Mouse (Mus musculus): ENCODE measurements at regions not wholly inside any gene's neighbourhood (a gene's known extent, or its start where the extent isn't known, plus 50 kb on each side); places are given as distances from the start of the nearest gene placed in this dataset.
A peak's percentile ranks its signal among the peaks of the same experiment; 100 is the strongest.
"Not testable (repeated sequence)": the region's sequence is repeated elsewhere in the genome, so short reads cannot be mapped to it uniquely, and the experiment has no call there.

DNA sequence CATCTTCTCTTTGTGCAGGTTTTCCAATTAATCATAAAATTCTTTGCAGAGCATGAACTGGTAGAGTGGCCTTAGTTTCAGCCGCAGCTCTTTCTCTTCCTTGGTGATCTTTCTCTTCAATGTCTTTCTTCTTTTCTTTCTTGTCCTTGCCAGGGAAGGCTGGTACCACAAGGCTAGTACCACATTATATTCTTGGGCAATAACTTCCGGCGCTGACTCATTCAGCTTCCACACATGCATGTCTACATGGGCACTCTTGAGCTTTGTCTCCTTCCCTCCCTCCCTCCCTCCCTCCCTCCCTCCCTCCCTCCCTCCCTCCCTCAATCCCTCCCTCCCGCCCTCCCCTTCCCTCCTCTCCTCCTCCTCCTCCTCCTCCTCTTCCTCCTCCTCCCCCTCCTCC is 98.1 kb upstream of the Pwp1 start:
- H3K4me3 ChIP-seq; DNase-seq (ENCODE audit: low spot score in 2 of 2); H3K27ac ChIP-seq: not testable (repeated sequence)

DNA sequence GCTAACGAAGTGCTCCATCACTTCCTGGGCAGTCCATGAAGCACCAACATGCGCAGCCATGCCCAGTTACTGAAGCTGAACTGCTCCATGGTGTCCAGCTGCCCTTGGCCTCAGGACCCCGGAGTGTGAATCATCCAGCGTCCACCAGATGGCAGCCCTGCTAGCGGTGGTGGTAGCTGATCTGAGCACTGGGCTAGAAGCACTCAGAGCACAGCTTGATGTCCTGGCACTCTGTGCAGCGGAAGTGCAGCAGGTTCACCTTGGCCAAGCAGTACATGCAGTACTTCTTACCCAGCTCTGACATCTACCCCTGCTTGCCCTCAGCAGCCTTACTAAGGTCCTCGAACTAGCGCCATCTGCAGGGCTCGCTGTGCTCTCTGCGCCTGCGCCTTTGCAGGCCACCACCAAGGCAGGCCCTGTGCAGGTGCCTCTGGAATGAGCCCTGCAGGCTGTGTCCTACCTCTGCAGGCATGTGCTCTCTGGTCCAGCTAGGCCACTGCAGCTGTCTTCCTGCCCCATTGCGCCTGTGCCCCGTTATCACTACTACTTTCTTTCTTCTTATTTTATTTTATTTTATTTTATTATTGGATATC is 97.4 kb upstream of the Pwp1 start:
- peak; percentile 40 for TF ChIP-seq CTCF (conservative IDR thresholded peaks at IDR 0.05)
- not testable (repeated sequence) for H3K27ac ChIP-seq; H3K4me3 ChIP-seq; DNase-seq (ENCODE audit: low spot score in 2 of 2)

DNA sequence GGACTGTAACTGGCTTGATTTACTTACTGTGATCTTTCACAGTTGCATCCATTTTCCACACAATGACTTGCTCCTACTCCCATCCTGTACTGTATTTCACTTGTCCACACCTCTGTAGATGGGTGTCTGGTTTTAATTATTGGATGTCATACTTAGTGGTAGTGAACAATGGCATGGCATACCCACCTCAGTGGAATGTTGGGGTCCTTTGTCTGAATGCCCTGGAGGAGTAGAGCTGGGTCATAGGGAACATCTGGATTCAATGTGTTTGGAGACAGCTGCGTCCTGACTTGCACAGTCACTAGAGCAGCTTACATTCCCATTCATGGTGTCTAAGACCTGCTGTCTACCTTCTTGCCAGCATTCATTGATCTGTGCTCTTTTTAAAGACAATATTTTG is 91.5 kb upstream of the Pwp1 start:
- Histone ChIP-seq H3K4me3 (no peak overlapping the region), H3K27ac (no peak overlapping the region)
- no peak for TF ChIP-seq CTCF (conservative IDR thresholded peaks at IDR 0.05)
- DNase-seq (ENCODE audit: low spot score in 2 of 2), result no peak

DNA sequence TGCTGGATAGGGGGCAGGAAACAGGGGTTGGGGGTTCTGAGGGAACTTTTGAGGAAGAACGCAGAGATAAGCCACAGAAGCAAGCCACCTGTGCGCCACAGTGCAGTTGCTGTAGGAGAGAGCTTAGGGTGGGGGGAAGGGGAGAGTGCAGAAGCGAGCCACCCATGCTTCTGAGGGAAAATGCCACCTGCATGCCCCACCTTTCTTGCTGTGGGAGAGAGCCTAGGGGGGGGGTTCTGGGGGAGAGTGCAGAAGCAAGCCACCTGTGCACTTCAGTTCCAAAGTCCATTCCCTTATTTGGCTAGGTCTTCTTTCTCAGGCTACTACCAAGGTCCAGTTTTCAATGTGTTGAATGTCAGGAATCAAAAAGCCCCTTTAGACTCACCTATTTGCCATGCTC is 90.3 kb upstream of the Pwp1 start:
- no peak overlapping the region for H3K27ac ChIP-seq
- no peak for TF ChIP-seq CTCF (conservative IDR thresholded peaks at IDR 0.05)
- H3K4me3 ChIP-seq, result no peak overlapping the region
- no peak for DNase-seq (ENCODE audit: low spot score in 2 of 2)

DNA sequence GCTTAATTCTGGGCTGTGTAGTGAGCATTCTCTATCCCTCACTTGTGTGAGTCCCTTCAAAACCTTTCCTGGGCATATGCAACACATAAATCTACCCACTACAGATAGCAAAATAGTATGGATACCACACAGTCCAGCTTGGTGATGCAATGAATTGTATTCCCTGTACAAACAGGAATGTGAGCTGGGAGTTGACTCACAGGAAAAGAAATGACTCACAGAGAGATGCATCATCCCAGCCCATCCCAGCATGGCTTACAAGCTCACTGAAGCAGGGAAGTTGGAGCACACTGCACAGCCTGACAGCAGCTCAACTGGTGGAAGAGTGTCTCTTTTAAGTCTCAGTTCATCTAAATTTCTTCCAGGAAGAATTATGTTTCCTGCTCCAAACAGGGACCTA is 89.7 kb upstream of the Pwp1 start:
- H3K4me3 ChIP-seq, H3K27ac ChIP-seq: not testable (repeated sequence)
- DNase-seq (ENCODE audit: low spot score in 2 of 2), result peak; percentile 18 to 23

DNA sequence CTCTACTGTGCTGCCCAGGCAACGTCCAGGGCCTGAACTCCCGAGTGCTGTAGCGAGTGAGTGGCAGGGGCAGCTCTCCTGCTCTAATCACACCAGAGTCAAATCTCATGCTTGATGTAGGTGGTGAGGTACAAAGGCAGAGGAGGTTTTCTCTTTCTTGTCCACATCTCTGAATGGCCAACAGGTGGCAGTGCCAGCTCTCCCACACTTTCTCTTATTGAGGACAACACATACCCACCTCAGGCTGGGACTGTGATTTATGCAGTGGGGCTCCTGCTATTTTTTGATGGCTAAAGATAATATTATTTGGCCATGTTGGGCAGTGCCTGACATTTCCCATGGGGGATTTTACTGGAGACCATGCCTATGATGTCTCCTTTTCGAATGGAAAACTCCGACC is 87.3 kb upstream of the Pwp1 start:
- DNase-seq (ENCODE audit: low spot score in 2 of 2), result no peak
- H3K4me3 ChIP-seq, result no peak overlapping the region
- H3K27ac ChIP-seq, result no peak overlapping the region
- TF ChIP-seq CTCF (conservative IDR thresholded peaks at IDR 0.05), result peak; percentile 27

DNA sequence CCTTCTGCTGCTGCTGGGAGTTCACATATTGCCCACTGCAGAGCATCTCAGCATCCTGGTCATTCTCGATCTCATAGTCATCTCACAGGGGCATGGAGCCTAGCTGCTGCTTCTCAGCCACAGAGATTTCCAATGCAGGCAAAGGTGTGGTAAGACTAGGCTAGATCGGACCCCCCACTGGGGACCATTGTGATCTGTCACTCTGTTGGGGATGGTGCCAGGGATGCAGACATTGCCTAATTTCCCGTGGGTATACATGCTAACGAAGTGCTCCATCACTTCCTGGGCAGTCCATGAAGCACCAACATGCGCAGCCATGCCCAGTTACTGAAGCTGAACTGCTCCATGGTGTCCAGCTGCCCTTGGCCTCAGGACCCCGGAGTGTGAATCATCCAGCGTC is 83.9 kb upstream of the Pwp1 start:
- DNase-seq (ENCODE audit: low spot score in 2 of 2); H3K27ac ChIP-seq; H3K4me3 ChIP-seq: not testable (repeated sequence)

DNA sequence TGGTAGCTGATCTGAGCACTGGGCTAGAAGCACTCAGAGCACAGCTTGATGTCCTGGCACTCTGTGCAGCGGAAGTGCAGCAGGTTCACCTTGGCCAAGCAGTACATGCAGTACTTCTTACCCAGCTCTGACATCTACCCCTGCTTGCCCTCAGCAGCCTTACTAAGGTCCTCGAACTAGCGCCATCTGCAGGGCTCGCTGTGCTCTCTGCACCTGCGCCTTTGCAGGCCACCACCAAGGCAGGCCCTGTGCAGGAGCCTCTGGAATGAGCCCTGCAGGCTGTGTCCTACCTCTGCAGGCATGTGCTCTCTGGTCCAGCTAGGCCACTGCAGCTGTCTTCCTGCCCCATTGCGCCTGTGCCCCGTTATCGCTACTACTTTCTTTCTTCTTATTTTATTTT is 83.5 kb upstream of the Pwp1 start:
- not testable (repeated sequence) for H3K4me3 ChIP-seq; H3K27ac ChIP-seq; DNase-seq (ENCODE audit: low spot score in 2 of 2)

DNA sequence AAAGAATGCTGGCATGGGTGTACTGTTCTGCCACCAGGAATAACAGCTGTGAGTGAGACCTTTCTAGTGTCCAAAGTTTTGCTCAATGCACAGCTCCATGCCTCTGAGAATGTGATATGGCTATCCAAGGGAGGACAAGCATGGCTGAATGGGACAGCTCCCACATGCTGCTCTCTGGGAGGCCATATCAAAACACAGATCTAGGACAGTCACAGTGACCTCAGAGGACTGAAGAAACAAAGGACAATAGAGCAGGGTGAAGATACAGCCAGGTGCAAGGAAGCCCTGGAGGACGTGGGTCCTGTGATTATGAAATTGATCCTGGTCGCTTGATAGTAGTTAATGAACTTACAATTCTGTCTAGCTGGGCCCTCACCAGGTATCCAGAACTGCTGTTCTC is 79.7 kb upstream of the Pwp1 start:
- H3K27ac ChIP-seq; H3K4me3 ChIP-seq; DNase-seq (ENCODE audit: low spot score in 2 of 2): not testable (repeated sequence)

DNA sequence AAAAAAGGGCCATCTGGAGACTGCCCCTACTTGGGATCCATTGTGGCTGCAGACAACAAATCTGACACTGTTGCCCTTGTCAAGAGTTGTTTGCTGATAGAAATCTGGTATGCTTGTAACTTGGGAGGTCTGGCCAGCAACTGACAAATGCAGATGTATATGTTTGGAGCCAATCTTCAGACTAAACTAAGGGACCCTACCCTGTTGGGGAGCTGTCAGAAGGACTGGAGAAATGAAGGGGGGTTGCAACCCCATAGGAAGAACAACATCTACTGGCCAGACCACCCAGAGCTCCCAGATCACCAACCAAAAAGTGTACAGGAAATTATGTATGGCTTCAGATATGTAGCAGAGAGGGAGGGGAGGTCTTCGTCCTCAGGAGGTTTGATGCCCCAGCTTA is 54.3 kb upstream of the Pwp1 start:
- no peak overlapping the region for H3K27ac ChIP-seq
- H3K4me3 ChIP-seq, result no peak overlapping the region
- no peak for DNase-seq (ENCODE audit: low spot score in 2 of 2)
- TF ChIP-seq CTCF (conservative IDR thresholded peaks at IDR 0.05), result no peak
